Mouse (Mus musculus) thymus, postnatal 14 days (tissue): ENCODE measurements around the gene Racgap1.

ENCODE experiments used
- DNase-seq: peaks from one replicate; pipeline ENCODE4 v3.0.0; 2021

Gene Racgap1

GRCm38 (mm10) chr15:99663964-99664599 is 12.6 kb upstream of the Racgap1 start:
- no peak for DNase-seq

- no peak for DNase-seq
Measured at GRCm38 (mm10) chr15:99662371-99662770, 10.9 kb upstream of the Racgap1 start.

GRCm38 (mm10) chr15:99661121-99661830 is 9.8 kb upstream of the Racgap1 start:
- no peak for DNase-seq

- DNase-seq = no peak
Measured at GRCm38 (mm10) chr15:99658437-99658836, 7.0 kb upstream of the Racgap1 start.

- DNase-seq = no peak
Measured at GRCm38 (mm10) chr15:99655956-99656355, 4.5 kb upstream of the Racgap1 start.

- no peak for DNase-seq
Measured at GRCm38 (mm10) chr15:99653876-99654275, 2.4 kb upstream of the Racgap1 start.

GRCm38 (mm10) chr15:99653291-99653690 is 1.8 kb upstream of the Racgap1 start:
- DNase-seq = no peak

DNA sequence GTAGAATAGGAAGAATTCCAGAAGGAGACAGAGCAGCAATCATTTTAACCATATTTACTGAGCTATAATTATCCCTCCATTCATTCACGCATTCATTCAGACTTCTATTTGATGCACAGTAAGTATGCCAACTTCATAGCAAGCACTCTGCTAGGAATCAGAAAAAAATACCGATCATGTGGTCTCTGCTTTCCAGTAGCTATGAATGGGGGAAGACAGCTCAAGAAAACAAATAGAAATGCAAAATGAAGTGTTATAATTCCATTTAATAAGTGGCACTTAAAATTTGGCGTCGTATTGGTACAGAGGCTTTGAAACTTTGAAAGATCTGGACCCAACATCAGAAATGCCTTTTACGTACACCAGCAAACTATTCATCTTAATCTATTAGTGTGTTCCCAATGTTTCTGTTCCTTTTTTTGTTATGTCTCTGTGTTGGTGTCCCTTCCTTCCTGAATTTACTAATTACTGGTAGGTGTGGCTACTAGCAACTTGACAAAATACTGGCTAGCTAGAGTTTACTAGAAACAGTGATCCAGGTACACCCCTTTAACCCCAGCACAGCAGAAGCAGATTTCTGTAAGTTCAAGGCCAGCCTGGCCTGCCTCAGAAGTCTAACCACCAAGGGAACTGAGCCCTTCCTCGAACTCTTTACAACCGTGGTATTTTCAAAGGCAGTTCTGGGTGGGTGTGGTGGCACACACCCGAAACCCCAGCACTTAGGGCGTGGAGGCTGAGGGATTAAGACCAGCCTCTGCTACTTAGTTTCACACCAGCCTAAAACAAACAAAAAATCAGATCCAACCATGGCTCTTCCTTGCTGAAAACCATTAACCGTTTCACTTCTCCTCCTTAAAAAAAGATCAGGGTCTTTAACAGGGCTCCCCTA is 772 bp upstream of the Racgap1 start:
- no peak for DNase-seq

DNA sequence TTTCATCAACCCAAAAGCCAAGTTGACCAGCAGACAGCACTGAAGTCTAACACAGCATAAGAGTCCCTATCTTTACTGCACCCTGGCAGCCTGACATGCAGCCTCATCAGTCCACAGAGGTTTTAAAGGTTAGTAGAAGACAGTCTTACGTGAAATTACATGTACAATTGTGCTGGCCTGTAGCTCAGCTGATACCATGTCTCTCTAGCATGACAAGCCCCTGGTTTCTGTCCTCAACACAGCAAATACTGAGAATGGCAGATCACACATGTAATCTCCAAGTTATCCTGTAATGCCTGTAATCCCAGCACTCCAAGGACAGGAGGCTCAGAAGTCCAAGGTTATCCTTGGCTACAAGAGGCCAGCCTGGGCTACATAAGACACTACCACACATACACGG is 1.2 kb downstream of the Racgap1 start:
- DNase-seq = no peak

DNA sequence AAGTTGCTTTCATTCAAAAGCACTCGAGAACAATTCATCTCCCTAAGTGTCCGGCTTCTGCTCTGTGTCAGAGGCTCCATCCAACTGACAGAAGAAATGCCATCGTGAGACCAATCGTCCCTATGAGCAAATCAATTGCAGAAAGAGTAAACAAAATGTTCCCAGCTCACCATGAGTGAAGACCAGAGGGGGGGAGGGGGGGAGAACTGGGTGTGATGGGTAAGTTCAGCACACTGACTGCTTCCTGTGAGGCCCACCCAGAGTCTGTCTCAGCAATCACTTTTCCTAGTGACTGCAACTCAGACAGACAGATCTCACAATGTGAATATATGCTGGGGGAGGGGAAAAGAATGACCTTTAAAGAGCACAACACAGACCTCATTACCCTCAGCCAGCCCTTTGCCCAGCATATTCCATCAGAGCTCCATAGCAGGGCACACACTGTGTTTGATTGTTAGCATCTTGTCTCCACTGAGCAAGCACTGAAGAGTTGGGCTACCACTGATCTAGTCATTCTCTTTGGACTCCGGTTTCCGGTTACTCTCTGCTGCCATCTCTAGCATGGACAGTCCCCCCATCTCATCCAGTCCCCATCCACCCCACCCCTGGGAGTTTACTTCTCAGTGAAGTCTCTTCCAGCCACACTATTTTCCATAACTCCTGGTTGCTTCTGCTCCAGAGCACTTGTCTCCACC is 2.2 kb downstream of the Racgap1 start:
- peak; percentile 30 for DNase-seq

- peak; percentile 26 for DNase-seq
Measured at GRCm38 (mm10) chr15:99648326-99648725, 3.1 kb downstream of the Racgap1 start.

GRCm38 (mm10) chr15:99644776-99645175 is 6.7 kb downstream of the Racgap1 start:
- DNase-seq = no peak

DNA sequence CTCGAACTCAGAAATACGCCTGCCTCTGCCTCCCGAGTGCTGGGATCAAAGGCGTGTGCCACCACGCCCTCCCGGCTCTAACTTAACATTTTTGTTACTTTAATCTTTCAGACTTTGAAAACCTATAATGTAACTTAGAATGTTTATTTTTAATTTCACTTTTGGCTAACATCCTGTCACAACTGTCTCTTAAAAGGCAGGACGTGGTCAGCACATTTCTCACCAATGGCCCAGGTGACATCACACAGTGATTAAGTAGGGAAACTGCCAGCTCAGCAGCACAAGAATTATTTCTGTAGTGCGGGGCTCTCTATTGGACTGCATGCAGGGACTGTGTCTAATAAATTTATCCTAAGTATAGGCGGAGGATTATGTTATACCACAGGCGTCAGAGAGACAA is 7.6 kb downstream of the Racgap1 start:
- DNase-seq = no peak

- no peak for DNase-seq
Measured at GRCm38 (mm10) chr15:99642622-99643021, 8.8 kb downstream of the Racgap1 start.

- DNase-seq = no peak
Measured at GRCm38 (mm10) chr15:99638124-99638485, 13.4 kb downstream of the Racgap1 start.

DNA sequence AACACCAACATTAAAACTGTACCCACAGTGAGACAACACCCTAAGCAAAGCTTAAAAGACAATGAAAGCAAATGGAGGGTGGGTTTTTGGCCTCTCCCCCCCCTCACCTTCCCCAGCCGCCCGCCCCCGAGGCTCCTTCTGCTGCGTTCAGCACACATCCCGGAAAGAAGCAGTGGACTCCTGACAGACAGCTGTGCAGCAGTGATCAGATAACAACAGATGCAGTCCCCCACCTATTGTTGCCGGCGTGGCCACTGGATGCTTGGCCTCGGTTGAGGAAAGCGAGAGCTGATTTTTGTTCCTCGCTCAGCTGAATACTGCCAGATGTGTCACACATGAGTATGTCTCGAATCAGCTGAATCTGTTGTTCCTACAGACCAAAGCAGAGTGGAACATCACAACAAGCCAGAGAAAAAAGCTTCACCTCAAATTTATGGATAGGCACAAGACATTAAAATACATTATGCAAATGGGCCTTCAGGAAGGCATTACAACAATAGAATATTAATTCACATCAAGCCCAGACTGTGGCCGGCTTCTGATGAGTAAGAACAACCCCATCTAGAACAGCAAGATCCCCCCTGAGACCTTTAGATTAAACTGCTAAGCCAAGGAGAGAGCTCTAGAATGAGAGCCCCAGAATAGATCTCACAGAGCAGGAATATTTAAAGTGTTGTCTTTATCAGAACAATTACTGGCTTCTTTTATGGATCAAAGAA is 13.9 kb downstream of the Racgap1 start:
- DNase-seq = no peak

DNA sequence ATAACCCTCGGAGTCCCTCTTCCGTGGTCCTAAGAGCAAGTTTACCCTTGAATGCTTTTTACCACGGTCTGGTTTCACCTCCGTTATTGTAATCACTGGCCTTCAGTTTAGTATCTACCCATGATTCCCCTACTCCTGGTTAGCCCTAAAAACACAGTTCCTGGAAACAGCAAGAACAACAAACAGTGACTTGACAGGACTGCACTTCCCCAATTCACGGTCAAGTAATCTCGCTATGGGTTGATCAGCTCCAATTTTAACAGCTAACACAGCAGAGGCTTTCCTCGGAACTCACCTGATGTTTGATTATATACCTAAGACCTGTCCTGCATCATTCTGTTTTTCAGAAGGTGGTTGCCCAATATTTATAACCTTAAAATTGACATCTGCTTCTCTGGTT is 16.8 kb downstream of the Racgap1 start:
- no peak for DNase-seq

DNA sequence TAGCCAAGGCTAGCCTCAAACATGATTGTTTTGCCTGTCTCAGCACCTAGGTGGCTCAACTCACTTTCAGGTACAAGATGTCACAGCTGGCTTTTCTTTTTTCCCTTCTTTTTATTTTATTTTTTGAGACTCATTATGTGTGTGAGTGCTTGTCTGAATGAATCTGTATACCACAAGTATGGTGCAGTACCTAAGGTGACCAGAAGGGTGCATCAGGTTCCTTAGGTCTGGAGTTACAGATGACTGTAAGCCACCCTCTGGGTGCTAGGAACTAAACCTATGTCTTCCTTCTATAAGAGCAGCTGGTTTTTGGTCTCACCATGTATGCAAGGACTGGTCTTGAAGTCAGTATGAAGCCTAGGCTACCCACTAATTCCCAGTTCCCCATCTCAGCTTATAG is 19.8 kb downstream of the Racgap1 start:
- peak; percentile 32 for DNase-seq

GRCm38 (mm10) chr15:99622063-99622462 is 29.4 kb downstream of the Racgap1 start:
- no peak for DNase-seq

GRCm38 (mm10) chr15:99619821-99620220 is 31.6 kb downstream of the Racgap1 start:
- DNase-seq = no peak

GRCm38 (mm10) chr15:99618595-99618994 is 32.9 kb downstream of the Racgap1 start:
- no peak for DNase-seq

DNA sequence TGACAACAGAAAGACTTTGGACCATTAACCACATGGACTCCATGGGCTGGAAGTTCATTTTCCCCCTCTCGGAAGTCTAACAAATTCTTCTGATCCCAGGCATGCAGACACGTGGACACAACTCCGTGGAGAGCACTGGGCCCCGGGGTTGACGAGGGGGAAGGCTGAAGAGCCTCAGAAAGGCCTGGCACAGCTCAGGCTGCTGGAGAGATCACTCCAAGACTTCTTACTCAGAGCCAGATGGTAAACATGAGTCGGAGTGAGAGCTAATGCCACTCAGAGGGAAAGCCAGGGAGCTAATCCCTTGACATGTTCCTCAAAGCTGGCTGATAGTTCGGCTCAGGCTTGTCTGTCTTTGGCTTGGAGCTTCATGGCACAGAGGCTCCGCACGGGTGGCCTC is 36.2 kb downstream of the Racgap1 start:
- DNase-seq = no peak

DNA sequence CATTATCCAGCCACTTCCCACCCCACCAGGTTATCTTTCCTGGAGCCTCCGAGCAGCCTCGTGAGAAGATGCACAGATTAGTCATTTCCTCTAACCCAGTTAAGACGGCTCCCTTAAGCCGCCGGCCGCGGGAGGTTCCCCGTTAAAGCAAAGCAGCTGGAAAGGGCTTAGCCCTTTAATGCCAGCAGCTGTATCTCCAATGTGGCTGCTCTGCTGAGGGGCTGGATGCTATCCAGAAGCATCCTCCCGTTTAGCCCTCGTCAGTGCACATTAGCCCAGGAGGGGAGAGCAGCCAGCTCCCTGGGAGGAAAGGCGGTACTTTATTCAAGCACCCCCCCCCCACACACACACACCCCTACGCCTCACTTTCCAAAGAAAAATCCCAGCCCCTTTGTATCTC is 36.7 kb downstream of the Racgap1 start:
- no peak for DNase-seq
